Comparison of ENCODE assay signal across 8 mouse cellular contexts in genomic region chr6:28833380-28833822, GRCm38 (mm10). TPM values are rescaled to one million over a fixed set of nuclear protein-coding genes. Genes with fewer than 3 reads are reported as not detected.
DNase-seq lines count a peak whose midpoint lies in the region; ATAC-seq and TF ChIP-seq lines count a peak whose summit lies in the region.

No protein-coding gene starts in this region.

- H3K4me1 ChIP-seq in forebrain, embryonic 10.5 days = peaks cover 67% of the 10 kb centered on the region
- peaks cover 36% of the 10 kb centered on the region for H3K4me1 ChIP-seq in hindbrain, embryonic 14.5 days (replicated peaks; ENCODE audit: control insufficient read depth, insufficient read depth, low read length)
- peaks cover 9% of the 10 kb centered on the region; the same call in 1 of the 2 replicates for H3K4me1 ChIP-seq in limb, embryonic 11.5 days (ENCODE audit: control insufficient read depth, insufficient read depth, low read length)

- peak; percentile 57 for DNase-seq in gastrocnemius, adult 2 months
- DNase-seq in gastrocnemius, postnatal 25 days = no peak
- peak; percentile 65 to 76 for DNase-seq in adrenal gland, postnatal 36 days
- peak; percentile 60 for DNase-seq in forebrain, embryonic 10.5 days (ENCODE audit: extremely low spot score, low spot score)
- no peak for DNase-seq in hindbrain, embryonic 14.5 days (ENCODE audit: low spot score)
- DNase-seq in limb, embryonic 11.5 days (ENCODE audit: low spot score) = peak; percentile 58
- peak; percentile 72 for DNase-seq in neural tube, embryonic 10.5 days (ENCODE audit: extremely low spot score, low spot score)
- DNase-seq in c-Kit-positive CD71-positive TER-119-positive erythroid progenitor cells, embryonic 14.5 days (ENCODE audit: low spot score) = no peak

- H3K27ac ChIP-seq in gastrocnemius, adult 2 months = peak overlapping the region; percentile 24
- H3K27ac ChIP-seq in forebrain, embryonic 10.5 days = peak overlapping the region; percentile 91
- H3K27ac ChIP-seq in hindbrain, embryonic 14.5 days = peak overlapping the region; percentile 97
- no peak overlapping the region for H3K27ac ChIP-seq in limb, embryonic 11.5 days (replicated peaks; ENCODE audit: low read depth, low read length)

- H3K9me3 ChIP-seq in forebrain, embryonic 10.5 days = no peaks in the 10 kb centered on the region
- H3K9me3 ChIP-seq in hindbrain, embryonic 14.5 days (ENCODE audit: control insufficient read depth, low read length) = no peaks in the 10 kb centered on the region
- 0 out of 2 replicates have a peak, but pooled peaks cover 2% of the 10 kb centered on the region for H3K9me3 ChIP-seq in limb, embryonic 11.5 days (ENCODE audit: control insufficient read depth, low read length)

- ATAC-seq in hindbrain, embryonic 14.5 days (ENCODE audit: low FRiP score) = peak; percentile 70
- ATAC-seq in limb, embryonic 11.5 days (ENCODE audit: insufficient number of reproducible peaks, low FRiP score, low TSS enrichment, low read depth) = peak; percentile 56

- peak overlapping the region; percentile 89 for H3K4me3 ChIP-seq in gastrocnemius, adult 2 months
- H3K4me3 ChIP-seq in forebrain, embryonic 10.5 days = peak overlapping the region; percentile 80
- H3K4me3 ChIP-seq in hindbrain, embryonic 14.5 days (replicated peaks; ENCODE audit: low read length) = peak overlapping the region; percentile 92
- peak overlapping the region; percentile 54 for H3K4me3 ChIP-seq in limb, embryonic 11.5 days (ENCODE audit: low read depth, low read length)

- H3K4me2 ChIP-seq in hindbrain, embryonic 14.5 days (replicated peaks) = peak overlapping the region; percentile 91
- H3K4me2 ChIP-seq in limb, embryonic 11.5 days (ENCODE audit: low read depth, severe bottlenecking) = peak overlapping the region; percentile 100

- 1% methylated on average over 43 of the region's 43 CpGs for WGBS in forebrain, embryonic 10.5 days
- WGBS in hindbrain, embryonic 14.5 days = under 1% methylated on average over 36 of the region's 43 CpGs
- WGBS in limb, embryonic 11.5 days = 0% methylated on average over 40 of the region's 43 CpGs

- H3K27me3 ChIP-seq in forebrain, embryonic 10.5 days (ENCODE audit: poor library complexity, severe bottlenecking) = peaks cover 57% of the 10 kb centered on the region
- H3K27me3 ChIP-seq in hindbrain, embryonic 14.5 days (ENCODE audit: control insufficient read depth, insufficient read depth, low read length) = no peaks in the 10 kb centered on the region
- peaks cover 25% of the 10 kb centered on the region for H3K27me3 ChIP-seq in limb, embryonic 11.5 days (ENCODE audit: control insufficient read depth, insufficient read depth, low read length)

- intact Hi-C loops in gastrocnemius, adult 2 months (cut with DNase I) = no loop called here

- TF ChIP-seq CTCF in gastrocnemius, adult 2 months (IDR thresholded peaks at IDR 0.05) = no peak

- H3K36me3 ChIP-seq in forebrain, embryonic 10.5 days (replicated peaks) = peaks cover 12% of the 10 kb centered on the region
- peaks cover 8% of the 10 kb centered on the region; the same call in 1 of the 2 replicates for H3K36me3 ChIP-seq in hindbrain, embryonic 14.5 days (replicated peaks; ENCODE audit: control insufficient read depth, insufficient read depth)
- H3K36me3 ChIP-seq in limb, embryonic 11.5 days (ENCODE audit: control insufficient read depth, insufficient read depth, low read length) = no peaks in the 10 kb centered on the region

- peak overlapping the region; percentile 97 for H3K9ac ChIP-seq in hindbrain, embryonic 14.5 days
- H3K9ac ChIP-seq in limb, embryonic 11.5 days (ENCODE audit: low read length) = 0 out of 2 replicates have a peak overlapping the region, but pooled peaks have one; percentile 37

RNA-seq across cellular contexts. Expression of gene Lrrc4, which starts 1.9 kb away (rescaled TPM):
- total RNA-seq in gastrocnemius, adult 2 months (2021) = under 1 TPM; 0.33 to 0.54 TPM
- total RNA-seq in gastrocnemius, postnatal 25 days (2021) = under 1 TPM; 0.19 to 0.49 TPM
- total RNA-seq in adrenal gland, postnatal 36 days (2021) = 1 to 10 TPM; 5.3 to 9.2 TPM
- polyA plus RNA-seq in forebrain, embryonic 10.5 days (2016; fragmentation: Nextera tagmentation; extraction: Ambion mirVana) = 1.8 and 2.0 TPM in 2 replicates
- 9.6 and 10.4 TPM in 2 replicates for polyA plus RNA-seq in hindbrain, embryonic 14.5 days (2014; fragmentation: Nextera tagmentation; extraction: Ambion mirVana)
- polyA plus RNA-seq in limb, embryonic 11.5 days (2014; fragmentation: Nextera tagmentation; extraction: Ambion mirVana) = 0.33 and 0.48 TPM in 2 replicates

Comparison
In these comparisons a context has a peak if more than half of its experiments do, and no peak if none do; other contexts are left out.
1. DNase-seq: peak in gastrocnemius, adult 2 months (single experiment), adrenal gland, postnatal 36 days (2 of 2), forebrain, embryonic 10.5 days (single experiment), limb, embryonic 11.5 days (single experiment) and neural tube, embryonic 10.5 days (single experiment); none in gastrocnemius, postnatal 25 days (single experiment), hindbrain, embryonic 14.5 days (single experiment) and c-Kit-positive CD71-positive TER-119-positive erythroid progenitor cells, embryonic 14.5 days (single experiment).
2. RNA of gene Lrrc4, which starts 1.9 kb away (total RNA-seq): 5.3 to 9.2 TPM in adrenal gland, postnatal 36 days; 0.33 to 0.54 TPM in gastrocnemius, adult 2 months and 0.19 to 0.49 TPM in gastrocnemius, postnatal 25 days; every median in the first group is over 4 times any median in the second.
3. Peak in every context shown above with its lines, with median percentiles within 50 percentile points of each other: H3K4me3 ChIP-seq.